13 mouse cellular contexts compared by ENCODE assay signal in the genomic region with DNA sequence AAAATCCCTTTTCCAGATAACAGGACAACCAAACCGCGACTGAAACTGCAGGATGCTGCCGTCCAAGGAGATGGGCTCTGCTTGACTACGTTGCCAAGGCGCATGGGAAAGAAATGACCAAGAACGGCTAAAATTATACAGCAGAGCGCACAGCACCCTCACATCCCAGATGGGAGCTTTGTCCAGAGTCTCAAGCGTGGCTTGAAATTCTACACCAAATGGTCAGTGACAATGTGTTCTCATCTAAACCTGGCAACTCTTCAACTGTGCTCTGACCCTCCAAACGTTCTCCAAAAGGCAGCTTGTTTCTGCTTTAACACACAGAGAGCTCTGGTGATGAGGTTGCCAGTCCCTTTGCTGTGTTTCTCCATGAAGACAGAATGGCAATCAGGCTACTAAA. TPM values are rescaled to one million over a fixed set of nuclear protein-coding genes. Genes with fewer than 3 reads are reported as not detected.
DNase-seq lines count a peak whose midpoint lies in the region; ATAC-seq and TF ChIP-seq lines count a peak whose summit lies in the region.
"Had no signal": no experiment of that assay in that cellular context is flagged by ENCODE, and none has a peak within 500 bp of the region (broad histone marks: within the 10 kb centered on the region; RNA-seq: fewer than 3 reads in every experiment).

No protein-coding gene starts in this region.

- intact Hi-C loops in gastrocnemius, adult 2 months (cut with DNase I): no loop called here
- intact Hi-C loops in gastrocnemius, postnatal 14 days (cut with DNase I; ENCODE audit: low total_unique reads): no loop called here

- H3K27me3 ChIP-seq in limb, embryonic 12.5 days: no peaks in the 10 kb centered on the region
- no peaks in the 10 kb centered on the region for H3K27me3 ChIP-seq in limb, embryonic 10.5 days (ENCODE audit: low read depth, poor library complexity, severe bottlenecking)
- no peaks in the 10 kb centered on the region for H3K27me3 ChIP-seq in intestine, postnatal 0 days (replicated peaks; ENCODE audit: control insufficient read depth, insufficient read depth, low read length)
- H3K27me3 ChIP-seq: CH12.LX; liver, embryonic 13.5 days had no signal

- WGBS in limb, embryonic 12.5 days: 80% methylated on average over 9 of the region's 9 CpGs
- 80% methylated on average over 9 of the region's 9 CpGs for WGBS in limb, embryonic 10.5 days
- WGBS in intestine, postnatal 0 days: 51% methylated on average over 9 of the region's 9 CpGs

- peak overlapping the region; percentile 68 for H3K27ac ChIP-seq in gastrocnemius, adult 2 months
- H3K27ac ChIP-seq in limb, embryonic 12.5 days: 0 out of 2 replicates have a peak overlapping the region, but pooled peaks have one; percentile 19
- no peak overlapping the region for H3K27ac ChIP-seq in limb, embryonic 10.5 days
- peak overlapping the region; percentile 0 for H3K27ac ChIP-seq in intestine, postnatal 0 days (ENCODE audit: low read depth, low read length)
- H3K27ac ChIP-seq: liver, embryonic 13.5 days had no signal

- no peak overlapping the region for H3K4me3 ChIP-seq in gastrocnemius, adult 2 months
- H3K4me3 ChIP-seq in limb, embryonic 12.5 days (replicated peaks): no peak overlapping the region
- no peak overlapping the region for H3K4me3 ChIP-seq in limb, embryonic 10.5 days
- H3K4me3 ChIP-seq in intestine, postnatal 0 days (ENCODE audit: low read depth, low read length): no peak overlapping the region
- H3K4me3 ChIP-seq: liver, embryonic 13.5 days; myocyte had no signal

- no peak overlapping the region for H3K4me2 ChIP-seq in limb, embryonic 12.5 days
- H3K4me2 ChIP-seq in intestine, postnatal 0 days (replicated peaks; ENCODE audit: low read depth): no peak overlapping the region
- H3K4me2 ChIP-seq: liver, embryonic 13.5 days had no signal

- ATAC-seq in limb, embryonic 12.5 days (ENCODE audit: insufficient number of reproducible peaks, insufficient read depth, low FRiP score, low TSS enrichment, low read depth): no peak
- ATAC-seq in intestine, postnatal 0 days: no peak
- ATAC-seq in megakaryocyte, adult 5-6 weeks (ENCODE audit: poor library complexity, severe bottlenecking): no peak

- no peak for DNase-seq in gastrocnemius, adult 2 months
- DNase-seq in gastrocnemius, postnatal 14 days: no peak
- no peak for DNase-seq in limb, embryonic 10.5 days (ENCODE audit: low spot score)
- peak; percentile 69 for DNase-seq in cerebellum, adult 9-10 months
- no peak for DNase-seq in embryo, embryonic 9.5 days (ENCODE audit: extremely low spot score)
- DNase-seq: embryo, embryonic 11 days; kidney, postnatal 4 days; liver, embryonic 13.5 days had no signal

- peaks cover 35% of the 10 kb centered on the region for H3K36me3 ChIP-seq in limb, embryonic 12.5 days
- peaks cover 68% of the 10 kb centered on the region for H3K36me3 ChIP-seq in limb, embryonic 10.5 days
- peaks cover 16% of the 10 kb centered on the region; the same call in 1 of the 2 replicates for H3K36me3 ChIP-seq in intestine, postnatal 0 days (ENCODE audit: control insufficient read depth, insufficient read depth)
- H3K36me3 ChIP-seq: liver, embryonic 13.5 days had no signal

- H3K9ac ChIP-seq in limb, embryonic 12.5 days (replicated peaks): no peak overlapping the region
- no peak overlapping the region for H3K9ac ChIP-seq in intestine, postnatal 0 days (ENCODE audit: low read depth, low read length)
- H3K9ac ChIP-seq: liver, embryonic 13.5 days had no signal

- no peak for TF ChIP-seq CTCF in gastrocnemius, adult 2 months (IDR thresholded peaks at IDR 0.05)
- no peak for TF ChIP-seq CTCF in intestine, postnatal 0 days (IDR thresholded peaks at IDR 0.05; ENCODE audit: low read depth)

- H3K4me1 ChIP-seq in limb, embryonic 12.5 days (replicated peaks): peaks cover 42% of the 10 kb centered on the region
- H3K4me1 ChIP-seq in limb, embryonic 10.5 days: peaks cover 30% of the 10 kb centered on the region
- H3K4me1 ChIP-seq in intestine, postnatal 0 days (replicated peaks; ENCODE audit: control insufficient read depth, insufficient read depth, low read length): peaks cover 8% of the 10 kb centered on the region; the same call in 1 of the 2 replicates

- H3K9me3 ChIP-seq in limb, embryonic 12.5 days: no peaks in the 10 kb centered on the region
- no peaks in the 10 kb centered on the region for H3K9me3 ChIP-seq in limb, embryonic 10.5 days (replicated peaks)
- no peaks in the 10 kb centered on the region for H3K9me3 ChIP-seq in intestine, postnatal 0 days (ENCODE audit: control insufficient read depth)
- H3K9me3 ChIP-seq: liver, embryonic 13.5 days had no signal

RNA-seq across cellular contexts. Expression of a gene that starts 39.0 kb away (rescaled TPM):
- total RNA-seq in gastrocnemius, adult 2 months (2021): 1 to 10 TPM; 8.9 to 9.5 TPM
- 10 to 100 TPM; 21.2 to 22.5 TPM for total RNA-seq in gastrocnemius, postnatal 14 days (2021)
- 46.3 and 52.8 TPM in 2 replicates for polyA plus RNA-seq in limb, embryonic 12.5 days (2016; fragmentation: Nextera tagmentation; extraction: Ambion mirVana)
- polyA plus RNA-seq in limb, embryonic 10.5 days (2016; fragmentation: Nextera tagmentation; extraction: Ambion mirVana): 37.0 and 39.6 TPM in 2 replicates
- 27.3 and 27.4 TPM in 2 replicates for polyA plus RNA-seq in intestine, postnatal 0 days (2015; fragmentation: Nextera tagmentation; extraction: Ambion mirVana)
- 14.3 and 17.1 TPM in 2 replicates for total RNA-seq in megakaryocyte, adult 5-6 weeks (2015)
- total RNA-seq in megakaryocyte, adult 5-6 weeks (2017): 14.1 and 21.6 TPM in 2 replicates
- total RNA-seq: CH12.LX had no signal
